Mouse (Mus musculus): ENCODE data around the gene S100a3. TPM values are rescaled to one million over a fixed set of nuclear protein-coding genes. Genes with fewer than 3 reads are reported as not detected.
A peak's percentile ranks its signal among the peaks of the same experiment; 100 is the strongest.

Gene S100a3
- total and polyA plus RNA-seq, 3 experiments: 0.03 to 0.04 TPM; not detected in 1

DNA sequence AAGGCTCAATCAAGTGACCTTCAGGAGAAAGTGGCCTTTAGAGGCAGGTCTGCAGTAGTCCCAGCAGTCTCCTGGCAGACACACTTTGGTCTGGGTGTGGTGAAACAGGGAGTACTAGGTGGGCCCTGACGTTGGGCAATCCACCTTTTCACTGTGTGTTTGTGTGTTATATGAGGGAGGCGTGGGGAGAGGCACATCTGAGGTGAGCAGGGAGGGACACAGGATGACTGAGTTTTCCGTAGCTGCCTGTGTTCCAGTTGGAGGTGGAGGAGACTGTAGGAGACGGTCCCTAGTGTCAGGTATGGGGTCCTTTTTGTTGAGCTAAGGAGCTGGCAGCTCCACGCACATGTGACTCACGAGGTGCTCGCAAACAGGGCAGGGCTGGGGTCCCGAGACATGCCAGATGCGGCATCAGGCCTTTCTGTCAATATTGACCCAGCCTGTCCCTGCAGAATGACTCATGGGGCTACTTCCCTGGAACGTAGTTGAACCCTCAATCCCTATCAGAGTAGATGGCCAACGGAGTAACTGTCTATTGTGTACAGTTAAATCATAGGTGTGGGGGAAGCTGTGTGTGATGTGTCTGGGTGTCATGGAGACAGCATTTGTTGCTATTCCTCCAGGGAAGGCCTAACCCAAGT lies 54.4 kb downstream of the S100a3 start:
- H3K9ac ChIP-seq (ENCODE audit: control insufficient read depth, low read depth, low read length, poor library complexity, severe bottlenecking): no peak overlapping the region
- peaks cover 0 to 15% of the 10 kb centered on the region in 2 experiments; a peak in 2 of 4 replicates for H3K36me3 ChIP-seq (ENCODE audit: control insufficient read depth in 1 of 2, insufficient read depth in 2 of 2, low read length in 2 of 2)
- H3K79me2 ChIP-seq (ENCODE audit: control insufficient read depth, insufficient read depth, low read length, poor library complexity): no peaks in the 10 kb centered on the region
- H3K9me3 ChIP-seq (replicated peaks; ENCODE audit: insufficient read depth, low read length): no peaks in the 10 kb centered on the region
- no peak for DNase-seq (ENCODE audit: low read depth, low spot score)
- H3K4me1 ChIP-seq (ENCODE audit: control insufficient read depth in 1 of 2, insufficient read depth in 2 of 2, low read length in 2 of 2): peaks cover 0 to 19% of the 10 kb centered on the region in 2 experiments; a peak in 2 of 4 replicates
- no peaks in the 10 kb centered on the region for H3K27me3 ChIP-seq (ENCODE audit: control insufficient read depth in 1 of 2, insufficient read depth in 2 of 2, low read length in 2 of 2)
- H3K4me3 ChIP-seq (ENCODE audit: control insufficient read depth in 1 of 2, insufficient read depth in 1 of 2, low read depth in 2 of 2, low read length in 2 of 2): no peak overlapping the region
- no peak overlapping the region for H3K27ac ChIP-seq (ENCODE audit: control insufficient read depth, low read depth, low read length)
- TF ChIP-seq SIN3A (IDR thresholded peaks at IDR 0.05; ENCODE audit: low read length): no peak

DNA sequence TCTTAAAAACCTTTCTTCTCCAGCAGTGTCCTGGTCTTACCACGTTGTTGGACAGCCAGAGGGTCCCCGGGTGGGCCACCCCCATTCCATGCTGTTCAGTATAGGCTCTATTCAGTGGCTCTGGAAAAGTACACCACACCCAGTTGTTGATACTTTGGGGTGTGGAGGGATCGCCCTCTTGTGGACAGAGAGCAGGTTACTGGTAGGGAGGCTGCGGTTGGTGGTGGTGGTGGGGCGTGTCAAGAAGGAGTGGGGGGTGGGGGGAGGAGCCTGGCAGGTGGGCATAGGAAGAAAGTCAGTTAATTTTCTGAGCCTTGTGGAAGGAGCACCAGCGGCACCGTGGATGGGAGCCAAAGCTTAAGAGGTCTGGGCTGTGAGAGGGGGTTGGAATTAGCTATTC lies 55.0 kb downstream of the S100a3 start:
- no peak overlapping the region for H3K4me3 ChIP-seq (ENCODE audit: control insufficient read depth in 1 of 2, insufficient read depth in 1 of 2, low read depth in 2 of 2, low read length in 2 of 2)
- peak; percentile 86 for DNase-seq (ENCODE audit: low read depth, low spot score)
- TF ChIP-seq MAX (IDR thresholded peaks at IDR 0.05; ENCODE audit: low read length) (no peak), USF1 (IDR thresholded peaks at IDR 0.05; ENCODE audit: low read depth, low read length) (no peak), ZNF384 (IDR thresholded peaks at IDR 0.05; ENCODE audit: low read depth, low read length) (no peak), MYB (IDR thresholded peaks at IDR 0.05; ENCODE audit: low read depth, low read length) (no peak), MXI1 (IDR thresholded peaks at IDR 0.05; ENCODE audit: low read depth, low read length) (no peak), E2F4 (IDR thresholded peaks at IDR 0.05; ENCODE audit: borderline replicate concordance, low read depth, low read length) (no peak), MAZ (IDR thresholded peaks at IDR 0.05; ENCODE audit: low read depth, low read length) (peak; percentile 76; the same call in 1 of the 2 replicates), MEF2A (IDR thresholded peaks at IDR 0.05; ENCODE audit: extremely low read depth, insufficient replicate concordance, low read depth, low read length, poor library complexity, severe bottlenecking) (no peak), HCFC1 (IDR thresholded peaks at IDR 0.05; ENCODE audit: low read depth, low read length) (0 out of 2 replicates have a peak, but pooled peaks have one; percentile 39), EP300 (IDR thresholded peaks at IDR 0.05; ENCODE audit: low read depth in 1 of 2, low read length in 2 of 2) (no peak), CTCF (IDR thresholded peaks at IDR 0.05 in 2 of 3, conservative IDR thresholded peaks at IDR 0.05 in 1 of 3; ENCODE audit: control insufficient read depth in 1 of 3, insufficient read depth in 1 of 3, low read depth in 2 of 3, low read length in 3 of 3, poor library complexity in 1 of 3, severe bottlenecking in 1 of 3) (peak; percentile 79 to 95 (median 93)), NELFE (IDR thresholded peaks at IDR 0.05; ENCODE audit: low read depth, low read length) (no peak), ZKSCAN1 (IDR thresholded peaks at IDR 0.05; ENCODE audit: low read depth, low read length) (no peak), GABPA (IDR thresholded peaks at IDR 0.05; ENCODE audit: low read depth, low read length) (no peak), MAFK (IDR thresholded peaks at IDR 0.05; ENCODE audit: borderline replicate concordance, low read depth, low read length) (no peak), JUND (IDR thresholded peaks at IDR 0.05; ENCODE audit: low read depth, low read length) (no peak), CHD2 (IDR thresholded peaks at IDR 0.05; ENCODE audit: low read length) (no peak), POLR2AphosphoS5 (IDR thresholded peaks at IDR 0.05; ENCODE audit: borderline replicate concordance, low read depth, low read length) (no peak), UBTF (IDR thresholded peaks at IDR 0.05; ENCODE audit: borderline replicate concordance, insufficient read depth, low read depth, low read length) (no peak), MYC (IDR thresholded peaks at IDR 0.05; ENCODE audit: low read depth, low read length) (no peak), POLR2AphosphoS2 (IDR thresholded peaks at IDR 0.05; ENCODE audit: low read length) (no peak), SMC3 (IDR thresholded peaks at IDR 0.05; ENCODE audit: low read depth, low read length) (peak; percentile 89), GATA1 (IDR thresholded peaks at IDR 0.05; ENCODE audit: low read depth, low read length) (no peak), SIN3A (IDR thresholded peaks at IDR 0.05; ENCODE audit: low read length) (no peak; the same call in 1 of the 2 replicates), ZC3H11A (IDR thresholded peaks at IDR 0.05; ENCODE audit: low read depth, low read length) (peak; percentile 82), KAT2A (conservative IDR thresholded peaks at IDR 0.05; ENCODE audit: low read depth, low read length) (no peak), RAD21 (IDR thresholded peaks at IDR 0.05; ENCODE audit: low read depth, low read length) (peak; percentile 88), RCOR1 (IDR thresholded peaks at IDR 0.05; ENCODE audit: low read depth, low read length) (no peak), ZMIZ1 (IDR thresholded peaks at IDR 0.05; ENCODE audit: low read depth, low read length) (no peak), NRF1 (IDR thresholded peaks at IDR 0.05; ENCODE audit: insufficient read depth, low read depth, low read length, poor library complexity, severe bottlenecking) (no peak), BHLHE40 (IDR thresholded peaks at IDR 0.05; ENCODE audit: borderline replicate concordance, low read depth, low read length) (no peak)

More for the DNA sequence above, 55.0 kb downstream of the S100a3 start:
- Histone ChIP-seq H3K9me3 (replicated peaks; ENCODE audit: insufficient read depth, low read length) (no peaks in the 10 kb centered on the region), H3K27me3 (ENCODE audit: control insufficient read depth in 1 of 2, insufficient read depth in 2 of 2, low read length in 2 of 2) (0 out of 4 replicates have a peak, but pooled peaks cover 0 to under 1% of the 10 kb centered on the region in 2 experiments), H3K27ac (ENCODE audit: control insufficient read depth, low read depth, low read length) (no peak overlapping the region), H3K9ac (ENCODE audit: control insufficient read depth, low read depth, low read length, poor library complexity, severe bottlenecking) (no peak overlapping the region), H3K36me3 (ENCODE audit: control insufficient read depth in 1 of 2, insufficient read depth in 2 of 2, low read length in 2 of 2) (peaks cover 0 to 15% of the 10 kb centered on the region in 2 experiments; a peak in 2 of 4 replicates), H3K4me1 (ENCODE audit: control insufficient read depth in 1 of 2, insufficient read depth in 2 of 2, low read length in 2 of 2) (peaks cover 0 to 19% of the 10 kb centered on the region in 2 experiments; a peak in 2 of 4 replicates), H3K79me2 (ENCODE audit: control insufficient read depth, insufficient read depth, low read length, poor library complexity) (no peaks in the 10 kb centered on the region)
